Mouse (Mus musculus) cortical plate, adult 2 months (tissue): ENCODE data around the gene Lhfpl5.

Experiments
- CTCF ChIP-seq: fragments of 200-500 bp; IDR thresholded peaks from 2 replicates; pipeline ENCODE4 v1.5.1; 2011; ENCODE audit warnings: mild to moderate bottlenecking, control low read depth, low read length; ENCODE audit not compliant: insufficient read depth; ENCODE audit errors: extremely low read depth
- POLR2A ChIP-seq: fragments of 200-500 bp; IDR thresholded peaks from 2 replicates; pipeline ENCODE4 v1.6.1; 2011; ENCODE audit warnings: mild to moderate bottlenecking, low read length, control low read depth; ENCODE audit not compliant: insufficient read depth; ENCODE audit errors: extremely low read depth

DNA sequence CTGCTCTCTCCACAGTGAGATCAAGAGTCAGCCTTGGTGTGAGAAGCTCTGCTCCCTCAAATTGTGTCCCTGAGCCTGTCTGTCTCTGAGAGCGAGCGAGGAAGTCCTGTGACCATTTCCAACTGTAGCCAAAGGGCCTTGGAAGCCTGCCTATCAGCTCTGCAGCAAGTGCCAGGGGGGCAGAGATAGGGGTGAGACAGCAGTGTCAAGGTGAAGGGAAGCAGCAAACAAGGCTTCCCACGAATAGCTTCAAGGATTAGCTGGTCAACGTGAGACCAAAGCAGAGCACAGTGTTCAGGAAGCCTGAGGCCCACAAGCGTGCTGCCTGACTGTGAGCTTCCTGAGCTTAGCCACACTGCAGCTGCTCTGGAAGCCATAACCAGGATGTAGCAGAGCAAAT lies 16.0 kb downstream of the Lhfpl5 start:
- TF ChIP-seq CTCF: no peak
- no peak for TF ChIP-seq POLR2A
